Mouse (Mus musculus) c-Kit-negative CD71-positive TER-119-positive erythroid progenitor cells, embryonic 14.5 days (primary cell): ENCODE measurements at regions not wholly inside any gene's neighbourhood (a gene's known extent, or its start where the extent isn't known, plus 50 kb on each side); places are given as distances from the start of the nearest gene placed in this dataset.

Experiments
- DNase-seq: peaks from one replicate; pipeline ENCODE4 v3.0.0-alpha.2; 2013; ENCODE audit warnings: low read depth, low spot score

GRCm38 (mm10) chr11:112720652-112721051, 61.4 kb upstream of the Sox9 start:
- DNase-seq: no peak

GRCm38 (mm10) chr11:112722936-112723335, 59.1 kb upstream of the Sox9 start:
- no peak for DNase-seq

- DNase-seq: no peak
These were observed 53.7 kb upstream of the Sox9 start for GRCm38 (mm10) chr11:112728154-112728952.
